Mouse (Mus musculus) kidney, adult 8-10 months (tissue): ENCODE data around the gene Myo5a.
"Not testable (repeated sequence)": the region's sequence is repeated elsewhere in the genome, so short reads cannot be mapped to it uniquely, and the experiment has no call there.

Experiments used
- DNase-seq, 2 experiments: peaks; one replicate each; pipeline ENCODE4 v3.0.0; 2022

Gene Myo5a

GRCm38 (mm10) chr9:75209246-75209645 lies 138.4 kb downstream of the Myo5a start:
- no peak for DNase-seq

GRCm38 (mm10) chr9:75210269-75210668 lies 139.5 kb downstream of the Myo5a start:
- no peak for DNase-seq

GRCm38 (mm10) chr9:75214743-75215413 lies 144.1 kb downstream of the Myo5a start:
- DNase-seq = no peak

- DNase-seq = no peak
These were observed 149.1 kb downstream of the Myo5a start for GRCm38 (mm10) chr9:75219942-75220341.

DNA sequence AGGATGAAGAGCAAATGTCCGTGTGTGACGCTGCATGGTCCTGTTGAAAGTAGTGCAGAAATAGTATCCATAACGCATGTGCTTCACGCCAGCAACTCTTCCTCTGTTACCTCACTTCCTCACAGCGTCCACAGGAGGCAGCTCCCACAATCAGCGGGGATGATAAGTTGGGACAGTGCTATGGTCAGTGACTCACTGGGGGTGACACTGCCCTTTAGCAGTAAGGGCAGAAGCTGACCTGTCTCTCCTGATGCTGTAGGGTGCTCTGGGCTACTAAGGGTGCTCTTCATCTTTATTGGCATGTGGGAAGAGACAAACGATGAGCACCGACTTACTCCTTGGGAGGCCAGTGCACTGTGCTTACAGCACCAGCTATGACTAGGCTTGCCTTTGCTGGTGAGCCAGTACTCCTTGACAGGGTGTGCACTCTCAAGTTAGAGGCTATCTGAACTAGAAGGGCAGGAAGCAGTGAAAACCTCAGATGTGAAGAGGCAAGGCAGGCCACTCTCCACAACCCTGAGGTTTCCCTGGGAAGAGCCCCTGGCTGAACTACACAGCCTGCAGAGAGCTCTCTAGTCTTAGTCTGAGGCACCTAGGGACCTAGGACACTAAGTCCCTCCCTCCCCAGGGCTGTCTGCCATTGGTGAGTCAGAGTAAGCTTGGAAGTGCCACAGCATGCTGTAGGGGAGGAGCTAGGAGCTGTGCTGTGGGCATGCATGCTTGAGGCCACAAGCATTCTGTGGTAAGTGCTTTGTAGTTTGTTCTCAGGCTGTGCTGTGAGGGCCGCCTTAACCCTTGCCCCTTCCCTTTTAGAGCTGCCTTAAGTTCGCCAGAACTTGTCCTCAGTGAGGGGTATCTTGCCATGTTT lies 150.8 kb downstream of the Myo5a start:
- no peak for DNase-seq

GRCm38 (mm10) chr9:75231841-75232746 lies 161.3 kb downstream of the Myo5a start, which contains the start of gene Myo5c:
Gene Myo5c, plus strand, starts transcription at chr9:75232020.
- DNase-seq = peak; percentile 69 to 73

DNA sequence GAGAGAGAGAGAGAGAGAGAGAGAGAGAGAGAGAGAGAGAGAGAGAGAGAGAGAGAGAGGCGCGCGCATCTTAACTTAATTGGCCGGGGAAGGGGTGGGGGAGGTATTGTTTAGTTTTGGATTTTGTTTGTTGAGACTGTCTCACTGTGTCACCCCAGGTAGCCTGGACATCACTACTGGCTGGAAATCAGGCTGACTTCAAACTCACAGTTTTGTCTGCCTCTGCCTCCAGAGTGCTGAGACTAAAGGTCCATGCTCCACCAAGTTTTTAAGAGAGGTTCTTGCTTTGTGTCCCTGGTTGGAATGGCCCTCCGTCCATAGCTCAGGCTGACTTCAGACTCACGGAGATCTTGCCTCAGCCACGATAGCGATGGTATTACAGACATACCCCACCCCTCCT lies 162.0 kb downstream of the Myo5a start:
- no peak for DNase-seq

DNA sequence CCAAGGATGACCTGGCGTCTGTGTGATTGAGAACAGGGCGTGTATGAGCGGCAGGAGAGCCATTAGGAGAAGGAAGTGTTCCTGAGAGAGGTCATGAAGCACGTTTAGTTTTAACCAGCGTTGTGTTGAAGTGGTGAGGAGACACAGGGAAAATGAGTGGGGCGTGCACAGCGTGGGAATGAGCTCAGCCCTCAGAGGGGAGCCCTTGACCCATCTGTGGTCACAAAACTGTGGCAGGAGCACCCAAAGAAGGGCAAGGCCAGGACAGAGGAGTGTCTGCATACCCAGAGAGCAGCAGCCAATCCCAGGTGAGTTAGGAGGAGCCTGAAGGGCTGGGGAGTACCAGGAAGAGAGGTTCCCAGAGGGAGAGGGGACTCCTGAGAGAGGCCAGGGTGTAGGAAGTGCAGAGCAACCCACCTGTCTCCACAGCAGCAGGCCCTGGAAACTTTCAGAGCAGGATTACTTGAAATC lies 163.5 kb downstream of the Myo5a start:
- no peak for DNase-seq

- no peak for DNase-seq
These were observed 164.3 kb downstream of the Myo5a start for GRCm38 (mm10) chr9:75234983-75235627.

- DNase-seq = no peak
These were observed 164.9 kb downstream of the Myo5a start for GRCm38 (mm10) chr9:75235696-75236095.

- DNase-seq = no peak
These were observed 165.8 kb downstream of the Myo5a start for GRCm38 (mm10) chr9:75236416-75237308.

DNA sequence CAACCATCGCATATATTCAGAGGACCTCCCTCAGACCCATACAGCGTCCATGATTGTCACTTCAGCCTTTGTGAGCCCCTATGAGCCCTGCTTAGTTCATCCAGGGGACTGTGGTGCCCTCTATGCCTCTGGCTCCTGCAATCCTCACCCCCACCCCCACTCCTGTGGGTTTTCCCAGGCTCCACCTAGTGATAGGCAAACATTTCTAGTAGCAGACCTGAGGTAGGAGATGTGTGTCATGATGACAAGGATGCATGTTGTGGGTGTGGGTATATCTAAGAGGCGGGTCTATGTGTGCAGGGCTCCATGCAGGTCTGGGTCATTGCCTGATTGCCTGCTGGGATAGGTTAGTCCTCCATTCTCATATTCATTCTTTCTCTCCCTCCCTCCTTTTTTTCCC lies 167.4 kb downstream of the Myo5a start:
- no peak for DNase-seq

- no peak for DNase-seq
These were observed 172.2 kb downstream of the Myo5a start for GRCm38 (mm10) chr9:75243052-75243451.

DNA sequence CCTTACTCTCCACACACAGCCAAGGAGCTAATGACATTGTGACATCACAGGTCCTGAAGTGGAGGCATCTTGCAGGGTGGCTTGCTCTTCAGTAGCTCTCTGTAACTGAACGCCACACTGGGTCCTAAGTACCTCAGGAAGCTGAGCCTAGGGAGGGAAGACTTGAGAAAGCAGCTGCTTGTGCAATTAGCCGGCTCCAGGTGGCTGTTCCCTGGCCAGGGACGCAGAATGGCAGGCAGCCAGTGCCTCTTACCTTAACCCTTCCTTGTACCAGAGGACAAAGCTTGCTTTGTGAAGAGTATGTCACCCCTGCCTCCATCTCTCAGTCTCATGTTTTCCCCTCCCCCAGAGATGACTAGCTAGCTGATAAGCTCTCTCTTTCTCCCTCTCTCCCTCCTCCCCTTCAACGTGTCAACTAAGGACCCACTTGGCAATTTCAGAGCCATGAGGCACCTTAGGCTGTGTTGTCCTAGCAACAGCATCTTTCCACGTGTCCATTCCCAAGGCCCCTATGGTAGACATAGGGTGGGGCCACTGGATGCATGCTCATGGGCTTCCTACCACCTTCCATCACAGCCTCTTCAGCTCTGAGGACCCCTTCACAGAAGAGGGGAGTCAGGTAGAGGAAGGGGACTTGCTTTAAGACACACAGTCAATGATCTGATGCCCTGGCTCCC lies 173.1 kb downstream of the Myo5a start:
- DNase-seq = no peak

GRCm38 (mm10) chr9:75244527-75244926 lies 173.7 kb downstream of the Myo5a start:
- DNase-seq = no peak

DNA sequence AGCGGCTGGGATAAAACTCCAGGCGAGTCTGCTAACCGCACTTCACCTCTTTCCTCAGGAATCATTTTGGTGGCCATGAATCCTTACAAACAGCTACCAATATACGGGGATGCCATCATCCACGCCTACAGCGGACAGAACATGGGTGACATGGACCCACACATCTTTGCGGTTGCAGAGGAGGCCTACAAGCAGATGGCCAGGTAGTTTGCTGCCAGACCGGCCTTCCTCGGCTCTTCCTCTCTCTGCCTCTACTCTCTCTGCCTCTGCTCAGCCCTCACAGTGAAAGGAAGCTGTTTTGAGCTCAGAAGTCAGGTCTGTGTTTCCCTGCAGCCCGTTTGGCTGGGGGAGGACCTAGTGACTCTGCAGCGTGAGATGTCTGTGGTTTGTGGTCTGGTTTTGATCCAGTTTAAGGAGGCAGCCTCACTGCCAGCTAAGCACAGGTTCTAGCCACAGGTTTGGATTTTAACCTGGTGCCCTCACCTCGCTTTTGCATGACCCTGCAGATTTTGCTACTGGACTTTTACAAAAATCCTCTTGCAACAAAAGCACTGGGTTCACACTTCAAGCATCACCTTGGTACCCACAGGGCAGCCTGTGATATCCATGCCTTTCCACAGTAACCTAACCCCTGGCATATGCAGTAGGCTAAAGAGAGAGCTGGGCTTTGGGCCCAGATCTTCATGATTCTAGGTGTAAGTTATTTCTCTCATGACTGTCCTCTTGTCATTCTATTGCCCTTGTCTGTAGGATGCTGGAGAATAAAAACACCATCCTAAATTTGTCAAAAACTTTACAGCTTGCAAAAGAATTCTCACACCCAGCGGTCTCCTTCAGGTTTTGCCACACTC lies 175.5 kb downstream of the Myo5a start:
- DNase-seq = no peak

DNA sequence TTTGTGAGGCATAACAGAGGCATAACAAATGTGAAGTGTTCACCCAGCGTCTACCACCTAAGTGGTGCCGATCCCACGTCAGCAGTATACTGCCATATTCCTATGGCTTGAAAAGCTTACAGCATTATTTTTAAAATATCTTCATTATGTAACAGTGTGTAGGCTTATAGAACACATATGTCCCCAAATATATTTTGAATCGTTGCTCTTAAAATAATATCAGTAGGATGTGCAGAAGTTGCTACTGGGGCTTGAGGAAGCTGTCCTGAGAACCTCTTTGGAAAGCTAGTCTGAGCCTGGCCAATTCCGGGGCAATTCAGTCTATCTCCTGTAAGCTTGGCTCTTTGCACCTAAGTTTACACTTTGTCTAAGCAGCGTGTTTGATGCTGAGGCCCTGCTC lies 177.1 kb downstream of the Myo5a start:
- no peak for DNase-seq

DNA sequence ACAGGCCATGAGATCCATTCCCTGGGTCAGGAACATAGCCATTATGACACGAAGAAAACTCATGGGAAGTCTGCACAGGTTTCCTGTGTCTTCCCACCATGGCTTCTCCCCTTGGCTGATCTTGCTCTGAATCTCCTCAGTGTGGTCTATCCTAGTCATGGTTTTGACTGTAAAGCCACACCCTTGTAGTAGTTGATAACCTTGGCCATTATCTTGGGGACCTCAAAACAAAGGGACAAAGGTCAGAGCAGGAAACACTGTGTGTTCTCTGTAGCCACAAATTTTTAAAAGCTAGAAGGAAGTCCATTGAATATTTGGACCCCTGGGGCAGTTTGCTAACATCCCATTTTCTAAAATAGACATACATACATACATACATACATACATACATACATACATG lies 177.5 kb downstream of the Myo5a start:
- no peak for DNase-seq

DNA sequence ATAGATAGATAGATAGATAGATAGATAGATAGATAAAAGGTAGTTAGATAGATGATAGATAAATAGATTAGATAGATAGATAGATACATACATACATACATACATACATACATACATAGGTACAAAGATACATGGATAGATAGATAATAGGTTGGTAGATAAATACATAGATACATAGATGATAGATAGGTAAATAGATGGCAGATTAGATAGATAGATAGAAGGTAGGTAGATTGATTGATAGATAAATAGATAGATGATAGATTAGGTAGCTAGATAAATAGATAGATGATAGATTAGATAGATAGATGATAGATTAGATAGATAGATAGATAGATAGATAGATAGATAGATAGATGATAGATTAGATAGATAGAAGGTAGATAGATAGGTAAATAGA lies 178.1 kb downstream of the Myo5a start:
- no peak for DNase-seq

DNA sequence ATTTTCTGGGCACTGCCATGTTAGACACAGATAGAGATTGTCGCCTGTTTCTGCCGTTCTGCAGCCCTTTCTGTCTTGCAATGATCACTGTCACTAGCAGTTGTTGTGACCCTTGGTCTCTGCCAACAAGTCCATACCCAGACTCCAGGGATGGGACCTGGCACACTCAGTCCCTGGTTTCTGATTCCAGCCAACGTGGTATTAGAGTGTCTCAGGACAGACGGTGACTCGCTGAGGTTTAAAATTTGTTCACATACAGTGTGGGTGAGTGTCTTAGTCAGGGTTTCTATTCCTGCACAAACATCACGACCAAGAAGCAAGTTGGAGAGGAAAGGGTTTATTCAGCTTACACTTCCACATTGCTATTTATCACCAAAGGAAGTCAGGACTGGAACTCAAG lies 182.3 kb downstream of the Myo5a start:
- not testable (repeated sequence) for DNase-seq
